Mouse (Mus musculus) liver, adult (tissue): ENCODE measurements at regions not wholly inside any gene's neighbourhood (a gene's known extent, or its start where the extent isn't known, plus 50 kb on each side); places are given as distances from the start of the nearest gene placed in this dataset.

Source experiments
- GATA4 ChIP-seq: IDR thresholded peaks from 2 replicates; pipeline ENCODE4 v1.6.1; 2014; ENCODE audit warnings: mild to moderate bottlenecking, low read length; ENCODE audit not compliant: insufficient replicate concordance

DNA sequence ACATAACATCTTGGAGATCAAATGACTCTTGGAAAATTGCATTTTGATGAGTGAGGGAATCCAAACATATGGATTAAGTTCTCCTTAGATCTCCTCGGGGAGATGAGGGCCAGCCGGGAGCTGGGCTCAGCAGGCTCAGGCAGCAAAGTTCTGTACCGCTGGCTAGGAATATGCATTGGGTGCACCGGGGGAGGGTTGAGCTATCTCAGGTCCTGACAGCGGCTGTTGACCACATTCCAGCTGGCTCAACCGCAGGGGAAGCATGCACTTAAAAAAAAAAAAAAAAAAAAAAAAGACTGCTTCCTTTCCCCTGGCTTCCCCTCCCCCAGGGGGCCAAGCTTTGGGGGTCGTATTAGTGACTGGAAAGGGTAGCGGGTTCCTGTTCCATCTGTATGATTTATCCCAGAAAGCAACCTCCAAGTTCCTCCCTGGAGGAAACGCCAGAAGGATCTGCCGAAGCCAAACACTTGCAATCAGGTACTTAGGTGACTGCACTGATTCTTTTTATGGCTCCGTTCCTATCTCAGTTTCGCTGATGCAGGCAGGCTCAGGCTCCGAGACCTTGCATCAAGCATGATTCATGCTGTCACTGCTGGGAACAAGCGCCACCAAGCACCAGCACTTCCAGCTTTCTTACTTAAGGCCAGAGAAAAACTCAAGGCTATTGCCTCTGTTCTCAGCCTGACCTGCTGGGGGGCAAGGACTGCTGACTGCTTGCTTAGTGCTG lies 187.7 kb downstream of the Shq1 start:
- TF ChIP-seq GATA4 = 0 out of 2 replicates have a peak, but pooled peaks have one; percentile 19

DNA sequence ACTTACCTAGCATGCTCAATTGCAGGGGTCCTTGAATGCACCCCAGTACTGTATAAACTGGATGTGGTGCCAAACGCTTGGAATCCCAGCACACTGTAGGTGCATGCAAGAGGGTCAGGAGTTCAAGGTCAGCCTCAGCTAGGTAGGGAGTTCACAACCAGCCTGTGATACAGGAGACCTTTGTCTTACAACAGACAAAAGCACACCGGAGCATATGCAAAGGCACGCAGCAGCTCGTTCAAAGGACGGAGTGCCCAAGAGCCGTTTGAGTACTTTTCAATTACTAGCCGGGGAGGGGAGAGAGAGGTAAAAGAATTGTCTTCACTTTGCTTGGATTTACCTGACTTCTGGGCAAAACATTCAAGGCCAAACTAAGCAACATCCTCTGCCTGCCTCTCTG lies 188.4 kb downstream of the Shq1 start:
- no peak for TF ChIP-seq GATA4

DNA sequence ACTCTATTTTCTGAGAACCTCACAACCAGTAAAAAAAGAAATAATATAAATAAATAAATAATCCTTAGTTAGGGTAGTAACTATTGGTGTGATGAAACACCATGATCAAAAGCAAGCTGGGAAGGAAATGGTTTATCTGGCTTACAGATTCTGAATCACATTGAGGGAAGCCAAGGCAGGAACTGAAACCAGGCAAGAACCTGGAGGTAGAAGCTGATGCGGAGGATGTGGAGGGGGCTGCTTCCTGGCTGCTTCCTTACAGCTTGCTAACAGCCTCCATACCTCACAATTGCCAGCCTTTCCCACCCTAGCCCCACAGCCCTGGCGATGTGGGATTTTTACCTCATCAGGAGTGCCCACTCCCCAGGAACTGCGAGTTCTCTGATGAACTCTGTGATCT lies 190.4 kb downstream of the Shq1 start:
- no peak for TF ChIP-seq GATA4

DNA sequence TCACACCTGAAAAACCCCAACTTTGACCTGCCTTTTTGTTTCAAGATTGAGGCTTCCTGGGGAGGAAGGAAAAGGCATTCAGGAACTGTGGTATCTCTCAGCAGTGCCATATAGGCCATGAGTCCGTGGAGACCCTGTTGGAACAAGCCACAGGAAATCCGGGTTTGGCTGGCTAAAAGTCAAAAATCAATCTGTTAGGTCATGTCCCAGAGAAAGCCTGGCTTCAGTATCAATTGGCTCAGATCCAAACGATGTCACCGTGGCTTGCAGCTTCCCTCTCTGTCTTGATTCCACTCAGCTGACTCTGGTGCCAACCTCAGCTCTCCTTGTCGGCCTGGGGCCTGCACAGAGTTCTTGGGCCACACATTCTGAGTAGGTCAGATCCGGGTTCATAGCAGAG lies 191.1 kb downstream of the Shq1 start:
- TF ChIP-seq GATA4 = peak; percentile 87

DNA sequence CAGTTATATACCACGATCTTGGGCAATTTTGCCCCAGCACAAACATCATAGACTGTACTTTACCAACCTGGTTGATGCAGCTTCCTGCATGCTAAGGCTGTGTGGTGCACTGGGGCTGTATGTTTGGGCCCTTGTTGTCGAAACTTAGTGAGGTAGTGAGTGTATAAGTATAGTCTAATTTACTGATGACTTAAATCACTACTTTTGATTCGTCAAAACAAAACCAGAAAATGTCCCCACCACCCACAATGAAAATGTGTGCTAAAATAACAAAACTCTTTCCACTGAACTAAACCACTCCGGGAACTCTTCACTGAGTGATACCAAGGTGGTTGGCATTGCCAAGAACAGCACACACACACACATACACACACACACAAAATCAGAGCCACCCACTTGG lies 191.5 kb downstream of the Shq1 start:
- TF ChIP-seq GATA4 = no peak

DNA sequence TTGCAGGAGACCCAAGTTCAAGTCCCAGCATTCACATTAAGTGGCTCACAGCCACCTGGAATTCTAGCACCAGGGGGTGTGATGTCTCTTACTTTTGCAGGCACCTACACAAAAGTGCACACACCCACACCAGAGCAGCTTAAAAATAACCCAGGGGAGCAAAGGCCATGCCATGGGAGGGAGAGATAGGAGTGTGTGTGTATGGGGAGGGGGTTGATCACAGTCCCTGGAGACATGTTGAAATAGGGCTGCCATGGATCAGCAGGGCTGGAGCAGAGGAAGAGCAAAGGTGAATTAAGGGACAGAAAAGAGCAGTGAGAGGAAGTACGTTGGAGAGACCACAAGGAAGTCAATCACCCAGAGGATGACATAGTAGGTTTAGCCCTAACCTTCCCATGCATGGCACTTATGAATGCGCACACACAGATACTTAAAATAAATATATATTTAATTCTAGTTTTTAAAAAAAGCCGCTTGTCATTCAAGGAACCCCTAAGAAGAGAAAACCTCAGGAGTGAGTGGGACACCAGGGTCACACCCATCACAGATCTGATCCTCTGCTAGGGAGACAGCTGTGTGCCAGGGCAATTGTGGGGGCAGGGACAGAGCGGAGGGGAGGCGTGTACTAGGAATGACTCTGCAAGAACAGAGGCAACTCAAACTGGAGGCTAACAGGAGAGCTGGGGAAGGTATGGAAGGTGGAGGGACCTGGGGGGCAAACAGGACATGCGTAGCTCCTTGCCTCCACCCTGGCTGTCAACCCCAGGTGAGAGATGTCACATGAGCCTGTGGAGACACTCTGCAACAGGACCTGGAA lies 189.5 kb upstream of the Rybp start:
- TF ChIP-seq GATA4 = no peak

DNA sequence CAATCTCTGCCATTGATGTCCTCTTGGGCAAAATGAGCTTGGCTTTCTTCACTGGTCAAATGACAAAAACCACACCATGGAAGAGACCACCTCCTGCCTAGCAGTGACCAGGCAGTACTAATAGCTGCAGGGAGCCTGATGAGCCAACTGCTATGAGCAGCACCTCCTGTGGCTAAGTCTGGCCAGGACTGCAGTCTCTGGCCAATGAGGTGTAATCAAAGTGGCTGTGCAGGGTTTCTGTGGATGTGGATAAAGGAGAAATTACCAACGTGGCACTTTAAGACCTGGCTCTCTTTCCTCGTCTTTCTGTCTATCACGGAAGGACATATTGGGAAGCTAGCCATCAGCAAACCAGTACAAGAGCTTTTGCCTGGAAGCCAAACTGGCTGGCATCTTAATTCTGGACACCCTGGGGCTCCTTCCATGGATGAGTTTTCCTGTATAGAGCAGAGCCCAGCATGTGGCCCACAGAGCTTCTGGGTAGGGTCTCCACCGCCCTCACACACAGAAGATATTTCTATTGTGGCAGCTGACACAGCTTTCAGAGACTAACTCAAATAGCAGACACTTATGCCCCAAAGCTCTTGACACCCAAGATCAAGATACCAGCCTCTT lies 188.2 kb upstream of the Rybp start:
- TF ChIP-seq GATA4 = no peak

DNA sequence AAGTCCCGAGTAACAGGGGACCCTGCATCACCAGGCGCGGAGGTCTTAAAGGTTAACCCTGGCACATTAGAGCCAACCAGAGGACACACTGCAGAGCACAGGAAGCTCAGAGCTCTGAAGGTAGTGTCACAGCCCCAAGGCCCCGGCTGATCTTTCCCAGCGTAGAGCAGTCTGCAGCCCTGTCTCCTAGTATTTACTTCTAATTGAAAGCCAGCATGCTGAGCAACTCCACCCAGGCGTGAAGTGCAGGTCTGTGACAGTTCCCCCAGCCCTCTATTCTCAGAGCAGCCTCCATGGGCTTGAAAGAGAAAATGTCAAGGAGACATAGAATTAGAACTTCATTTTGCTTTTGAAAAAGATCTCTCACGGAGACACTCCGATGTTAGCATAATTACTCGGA lies 187.0 kb upstream of the Rybp start:
- no peak for TF ChIP-seq GATA4

DNA sequence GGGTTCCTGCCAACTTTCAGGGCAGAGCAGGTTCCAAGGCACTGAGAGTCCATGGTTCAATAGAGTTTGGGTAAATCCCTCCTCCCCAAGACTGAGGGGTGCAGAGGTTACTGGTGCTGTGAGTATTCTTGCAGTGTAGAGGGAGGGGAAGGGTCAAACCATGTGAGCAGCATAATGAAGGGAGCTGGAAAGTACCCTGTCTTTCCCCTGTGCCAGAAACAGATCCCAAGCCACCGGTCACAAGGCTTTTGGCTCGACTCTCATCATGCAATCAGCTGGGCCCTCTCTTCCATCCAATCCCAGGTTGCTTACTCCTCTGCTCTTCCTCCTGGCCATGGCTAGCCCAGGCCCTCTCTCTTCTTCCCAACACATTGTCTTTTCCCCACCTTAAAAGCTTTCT lies 182.8 kb upstream of the Rybp start:
- no peak for TF ChIP-seq GATA4

DNA sequence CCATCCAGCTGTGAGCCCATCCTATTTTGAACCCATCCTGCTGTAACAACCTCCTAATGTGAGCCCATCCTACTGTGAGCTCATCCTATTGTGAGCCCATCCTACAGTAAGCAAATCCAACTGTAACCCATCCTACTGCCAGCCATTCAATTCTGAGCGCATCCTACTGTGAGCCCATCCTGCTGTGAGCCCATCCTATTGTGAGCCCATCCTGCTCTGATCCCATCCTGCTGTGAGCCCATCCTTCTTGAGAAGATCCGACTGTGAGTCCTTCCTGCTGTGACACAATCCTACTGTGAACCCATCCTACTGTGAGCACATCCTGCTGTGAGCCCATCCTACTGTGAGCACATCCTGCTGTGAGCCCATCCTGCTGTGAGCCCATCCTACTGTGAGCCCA lies 175.5 kb upstream of the Rybp start:
- TF ChIP-seq GATA4 = no peak

DNA sequence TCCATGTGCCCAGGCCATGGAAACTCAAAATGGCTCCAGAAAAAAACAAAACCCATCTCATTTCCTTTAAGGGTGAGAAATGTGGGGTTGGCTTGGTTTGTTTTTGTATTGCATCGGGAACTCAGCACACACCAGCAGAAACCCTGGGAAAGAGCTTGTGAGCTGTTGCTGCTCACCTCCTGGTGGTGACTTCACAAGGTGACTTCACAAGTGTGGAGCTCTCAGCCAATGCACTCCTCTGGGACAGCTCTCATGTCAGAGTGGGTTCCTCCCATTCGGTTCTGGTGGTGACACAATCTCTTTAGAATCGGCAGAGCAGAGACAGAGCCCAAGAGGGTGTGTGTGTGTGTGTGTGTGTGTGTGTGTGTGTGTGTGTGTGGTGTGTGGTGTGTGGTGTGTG lies 166.1 kb upstream of the Rybp start:
- TF ChIP-seq GATA4 = no peak

DNA sequence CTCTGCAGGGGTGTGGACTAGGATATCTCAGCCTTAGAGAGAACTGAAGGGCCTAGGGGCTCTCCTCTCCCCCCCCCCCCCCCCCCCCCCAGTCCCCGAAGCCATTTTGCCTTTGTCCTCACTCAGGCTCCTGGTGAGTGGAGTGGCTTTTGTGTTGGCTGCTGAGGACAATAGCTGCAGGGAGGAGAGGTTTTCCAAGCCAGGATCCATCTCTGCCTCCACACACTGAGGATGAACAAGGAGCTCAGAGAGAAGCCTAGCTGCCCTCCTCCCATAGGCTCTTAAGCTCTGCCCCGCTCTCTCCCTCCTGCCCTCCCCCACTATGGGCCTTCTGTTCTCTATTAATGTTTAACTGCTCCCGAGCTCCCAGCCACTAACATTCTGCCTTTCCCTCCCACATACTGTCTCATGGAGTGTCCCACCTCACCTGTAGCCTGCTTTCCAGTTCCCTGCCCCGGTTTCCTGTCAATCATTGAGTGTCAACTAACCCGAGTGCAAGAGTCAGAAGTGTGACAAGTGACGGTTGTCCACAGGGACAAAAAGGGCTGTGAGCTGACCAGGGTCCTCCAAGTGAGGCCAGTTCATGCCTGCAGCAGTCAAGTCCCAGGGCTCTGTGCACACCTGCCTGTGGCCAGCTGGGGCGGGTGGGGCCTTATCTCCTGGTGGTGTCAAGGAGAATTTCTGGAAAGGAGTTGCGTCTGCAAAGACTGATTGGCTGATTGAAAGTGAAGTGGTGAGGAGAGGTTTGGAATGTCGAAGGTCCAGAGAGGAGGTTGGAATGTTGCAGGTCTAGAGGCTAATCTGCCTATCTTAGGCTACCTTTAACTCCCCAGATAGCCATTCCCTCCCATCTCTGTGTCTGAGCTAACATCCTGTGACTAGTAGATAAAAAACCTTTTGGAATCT lies 165.1 kb upstream of the Rybp start:
- TF ChIP-seq GATA4 = no peak

DNA sequence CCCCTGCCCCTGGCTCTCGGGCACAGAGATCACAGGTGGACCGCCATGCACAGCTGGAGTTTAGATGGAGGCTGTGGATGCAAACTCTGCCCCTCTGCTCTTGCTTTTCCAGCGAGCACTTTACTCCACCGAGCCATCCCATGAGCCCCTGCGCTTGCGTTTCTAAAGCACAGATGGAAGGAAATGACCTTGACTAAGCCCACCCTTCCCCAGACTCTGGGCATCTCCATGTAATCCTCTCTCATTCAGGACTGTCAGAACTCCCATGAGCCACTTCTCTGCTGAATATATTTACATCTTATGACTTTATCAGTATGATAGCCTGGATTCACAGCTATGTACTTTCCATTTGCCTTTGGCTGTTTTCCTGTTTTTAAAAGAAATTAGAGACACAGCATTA lies 162.8 kb upstream of the Rybp start:
- TF ChIP-seq GATA4 = no peak

DNA sequence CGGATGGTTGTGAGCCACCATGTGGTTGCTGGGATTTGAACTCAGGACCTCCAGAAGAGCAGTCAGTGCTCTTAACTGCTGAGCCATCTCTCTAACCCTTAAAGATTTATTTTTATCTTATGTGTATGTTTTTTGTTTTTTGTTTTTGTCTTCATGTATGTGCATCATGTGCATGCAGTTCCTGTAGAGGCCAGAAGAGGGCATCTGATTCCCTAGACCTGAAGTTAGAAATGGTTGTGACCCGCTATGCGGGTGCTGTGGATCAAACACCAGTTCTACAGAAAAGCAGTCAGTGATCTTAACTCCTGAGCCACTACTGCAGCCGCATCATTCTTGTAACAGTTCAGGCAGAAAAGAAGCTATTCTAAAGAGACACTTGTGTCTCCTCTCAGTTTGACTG lies 161.8 kb upstream of the Rybp start:
- TF ChIP-seq GATA4 = no peak

DNA sequence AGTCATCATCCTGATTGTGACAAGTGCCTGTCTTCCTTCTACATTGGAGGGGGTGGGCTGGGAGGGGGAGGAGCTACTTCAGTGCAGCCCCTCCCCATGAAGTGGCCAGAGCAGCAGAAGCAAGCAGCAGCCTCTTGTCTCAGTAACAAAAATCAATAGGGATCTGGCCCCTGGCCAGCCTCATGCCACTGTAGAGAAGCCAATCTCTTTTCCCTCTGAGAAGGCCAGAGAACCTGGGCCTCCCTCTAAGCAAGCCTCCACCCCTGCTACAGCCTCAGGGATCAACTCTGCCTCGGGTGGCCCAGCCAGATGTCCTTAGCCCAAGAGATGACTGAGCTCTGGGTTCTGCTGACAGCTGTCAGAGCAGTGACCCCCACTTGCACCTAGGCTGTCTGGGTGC lies 159.9 kb upstream of the Rybp start:
- TF ChIP-seq GATA4 = no peak

DNA sequence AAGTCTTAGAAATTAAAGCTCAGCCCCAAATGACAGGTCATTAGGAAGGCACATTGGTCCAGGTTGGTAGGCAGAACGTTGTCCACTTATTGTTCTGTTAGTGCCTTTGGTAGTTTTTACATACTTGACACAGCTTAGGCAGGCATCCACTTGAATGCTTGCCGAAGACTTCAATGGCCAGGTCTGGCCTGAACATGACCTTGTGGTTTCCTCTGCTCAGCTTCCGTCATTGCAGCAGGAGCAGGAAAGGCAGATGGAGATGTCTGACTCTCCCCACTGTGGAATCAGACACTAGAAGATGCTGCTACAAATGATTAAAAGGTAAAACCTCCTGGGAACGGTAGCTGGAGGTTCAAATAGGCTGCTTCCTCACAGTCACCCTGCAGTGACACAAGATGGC lies 159.5 kb upstream of the Rybp start:
- no peak for TF ChIP-seq GATA4
